Mouse (Mus musculus) liver, embryonic 13.5 days (tissue): ENCODE measurements around the gene Hist1h2bh. TPM values are rescaled to one million over a fixed set of nuclear protein-coding genes. Genes with fewer than 3 reads are reported as not detected.
"Not testable (repeated sequence)": the region's sequence is repeated elsewhere in the genome, so short reads cannot be mapped to it uniquely, and the experiment has no call there.

Experiments
- ATAC-seq: fragments of 200-750 bp; cut with Nextera tagmentation; 2 replicates; pipeline ENCODE4 v1.8.0; 2017; ENCODE audit warnings: low read depth, mild to moderate bottlenecking, moderate number of reproducible peaks, moderate library complexity
- DNase-seq: peaks from one replicate; pipeline ENCODE4 v3.0.0; 2022
- H3K27ac ChIP-seq: fragments of 300-500 bp; sonication (generic); 2 replicates; pipeline ENCODE4 v1.5.1; 2015; ENCODE audit warnings: moderate library complexity, mild to moderate bottlenecking, inconsistent platforms
- H3K27me3 ChIP-seq: fragments of 300-500 bp; sonication (generic); 2 replicates; pipeline ENCODE4 v1.6.1; 2015; ENCODE audit warnings: mild to moderate bottlenecking, inconsistent platforms
- H3K36me3 ChIP-seq: fragments of 300-500 bp; sonication (generic); 2 replicates; pipeline ENCODE4 v1.6.1; 2015; ENCODE audit warnings: mild to moderate bottlenecking, inconsistent platforms
- H3K4me1 ChIP-seq: fragments of 300-500 bp; sonication (generic); replicated peaks from 2 replicates; pipeline ENCODE4 v1.6.1; 2015; ENCODE audit warnings: inconsistent platforms
- H3K4me2 ChIP-seq: fragments of 300-500 bp; sonication (generic); 2 replicates; pipeline ENCODE4 v1.6.1; 2015; ENCODE audit warnings: inconsistent platforms, mild to moderate bottlenecking, moderate library complexity
- H3K4me3 ChIP-seq: fragments of 300-500 bp; sonication (generic); replicated peaks from 2 replicates; pipeline ENCODE4 v1.5.1; 2015; ENCODE audit warnings: mild to moderate bottlenecking, inconsistent platforms
- H3K9ac ChIP-seq: fragments of 300-500 bp; sonication (generic); 2 replicates; pipeline ENCODE4 v1.6.1; 2015; ENCODE audit warnings: mild to moderate bottlenecking, inconsistent platforms
- H3K9me3 ChIP-seq: fragments of 300-500 bp; sonication (generic); replicated peaks from 2 replicates; pipeline ENCODE4 v1.6.1; 2016; ENCODE audit warnings: inconsistent platforms
- WGBS: fragments of 180-500 bp; shearing (Covaris S2); methylation state at CpG from one replicate; pipeline ENCODE4 v1.1.7; 2015; ENCODE audit not compliant: insufficient replicate concordance; 5-methylcytosine and 5-hydroxymethylcytosine counted together
- polyA plus RNA-seq: library from polyadenylated mRNA; unstranded; fragments of >200 nt; fragmentation: Nextera tagmentation; extraction: Ambion mirVana; gene quantifications from 2 replicates; pipeline ENCODE4 v1.2.1, GENCODE M21; 2015

Hist1h2bh gene
- polyA plus RNA-seq, 1 experiment from 2014 or later, result 1.7 TPM

GRCm38 (mm10) chr13:23560699-23561098, 17.5 kb upstream of the Hist1h2bh start:
- WGBS, result 26% methylated on average over 2 of the region's 2 CpGs
- DNase-seq, ATAC-seq, H3K9me3 ChIP-seq, H3K27me3 ChIP-seq, H3K36me3 ChIP-seq: not testable (repeated sequence)
- Histone ChIP-seq H3K4me3 (peak overlapping the region; percentile 37), H3K9ac (peak overlapping the region; percentile 73), H3K27ac (peak overlapping the region; percentile 90), H3K4me2 (peak overlapping the region; percentile 64), H3K4me1 (peaks cover 53% of the 10 kb centered on the region)

- Histone ChIP-seq H3K4me3 (peak overlapping the region; percentile 66), H3K4me1 (peaks cover 50% of the 10 kb centered on the region), H3K9ac (peak overlapping the region; percentile 92), H3K27me3 (no peaks in the 10 kb centered on the region), H3K4me2 (peak overlapping the region; percentile 83), H3K36me3 (no peaks in the 10 kb centered on the region), H3K9me3 (no peaks in the 10 kb centered on the region), H3K27ac (peak overlapping the region; percentile 100)
- WGBS, result 56% methylated on average over 3 of the region's 3 CpGs
- DNase-seq (no peak), ATAC-seq (no peak)
Observed at GRCm38 (mm10) chr13:23556906-23557305, 13.7 kb upstream of the Hist1h2bh start.

- H3K4me3 ChIP-seq, result peak overlapping the region; percentile 66
- H3K4me1 ChIP-seq, result peaks cover 52% of the 10 kb centered on the region
- ATAC-seq (peak; percentile 54), DNase-seq (peak; percentile 80)
- H3K27ac ChIP-seq, result peak overlapping the region; percentile 100
- H3K27me3 ChIP-seq, result no peaks in the 10 kb centered on the region
- H3K9ac ChIP-seq, result peak overlapping the region; percentile 92
- H3K36me3 ChIP-seq, result no peaks in the 10 kb centered on the region
- no peaks in the 10 kb centered on the region for H3K9me3 ChIP-seq
- WGBS, result under 1% methylated on average over 18 of the region's 18 CpGs
- H3K4me2 ChIP-seq, result peak overlapping the region; percentile 83
Observed at GRCm38 (mm10) chr13:23555839-23556416, 12.7 kb upstream of the Hist1h2bh start.

GRCm38 (mm10) chr13:23554925-23555838, 12.0 kb upstream of the Hist1h2bh start:
- Histone ChIP-seq H3K27me3 (no peaks in the 10 kb centered on the region), H3K9me3 (no peaks in the 10 kb centered on the region)
- whole genome bisulfite sequencing, result under 1% methylated on average over 54 of the region's 54 CpGs

GRCm38 (mm10) chr13:23554393-23554792, 11.2 kb upstream of the Hist1h2bh start:
- H3K4me2 ChIP-seq, result peak overlapping the region; percentile 83
- peak overlapping the region; percentile 66 for H3K4me3 ChIP-seq
- H3K4me1 ChIP-seq, result peaks cover 56% of the 10 kb centered on the region
- no peak for ATAC-seq
- WGBS, result 19% methylated on average over 9 of the region's 9 CpGs
- no peak for DNase-seq
- no peaks in the 10 kb centered on the region for H3K36me3 ChIP-seq
- no peaks in the 10 kb centered on the region for H3K9me3 ChIP-seq
- H3K27me3 ChIP-seq, result no peaks in the 10 kb centered on the region
- H3K27ac ChIP-seq, result peak overlapping the region; percentile 100
- peak overlapping the region; percentile 92 for H3K9ac ChIP-seq

More at GRCm38 (mm10) chr13:23554925-23555838, 12.0 kb upstream of the Hist1h2bh start:
- peak; percentile 74 for ATAC-seq
- H3K4me3 ChIP-seq, result peak overlapping the region; percentile 66
- peak; percentile 90 for DNase-seq
- peak overlapping the region; percentile 83 for H3K4me2 ChIP-seq
- no peaks in the 10 kb centered on the region for H3K36me3 ChIP-seq
- peaks cover 51% of the 10 kb centered on the region for H3K4me1 ChIP-seq
- peak overlapping the region; percentile 100 for H3K27ac ChIP-seq
- peak overlapping the region; percentile 92 for H3K9ac ChIP-seq

GRCm38 (mm10) chr13:23552962-23553361, 9.8 kb upstream of the Hist1h2bh start, which contains the start of gene Hist1h1d:
TSS of gene Hist1h1d (plus strand) at chr13:23553262.
- Histone ChIP-seq H3K9ac (peak within 1 kb of the TSS; percentile 92), H3K4me1 (peaks cover 60% of the 10 kb centered on the region), H3K27me3 (no peaks in the 10 kb centered on the region), H3K9me3 (no peaks in the 10 kb centered on the region), H3K27ac (peak within 1 kb of the TSS; percentile 100), H3K4me2 (peak within 1 kb of the TSS; percentile 83), H3K4me3 (no peak within 1 kb of the TSS), H3K36me3 (no peaks in the 10 kb centered on the region)
- ATAC-seq (no peak), DNase-seq (no peak)

- Histone ChIP-seq H3K27ac (peak overlapping the region; percentile 98), H3K36me3 (no peaks in the 10 kb centered on the region), H3K4me2 (peak overlapping the region; percentile 71), H3K27me3 (no peaks in the 10 kb centered on the region), H3K9me3 (no peaks in the 10 kb centered on the region), H3K4me3 (peak overlapping the region; percentile 58; the same call in 1 of the 2 replicates), H3K4me1 (peaks cover 58% of the 10 kb centered on the region), H3K9ac (peak overlapping the region; percentile 81)
- DNase-seq (no peak), ATAC-seq (no peak)
- WGBS, result 34% methylated on average over 8 of the region's 8 CpGs
Observed at GRCm38 (mm10) chr13:23551931-23552914, 9.0 kb upstream of the Hist1h2bh start.

- DNase-seq (peak; percentile 93), ATAC-seq (peak; percentile 68)
- not testable (repeated sequence) for H3K9me3 ChIP-seq, H3K36me3 ChIP-seq, H3K27me3 ChIP-seq
- H3K4me3 ChIP-seq, result peak within 1 kb of the TSS; percentile 58
- H3K9ac ChIP-seq, result peak within 1 kb of the TSS; percentile 81
- WGBS, result under 1% methylated on average over 47 of the region's 47 CpGs
- peak within 1 kb of the TSS; percentile 98 for H3K27ac ChIP-seq
- peaks cover 56% of the 10 kb centered on the region for H3K4me1 ChIP-seq
- H3K4me2 ChIP-seq, result peak within 1 kb of the TSS; percentile 71
Observed at GRCm38 (mm10) chr13:23551146-23551834, 8.1 kb upstream of the Hist1h2bh start, which contains the start of gene Hist1h4f. TSS of gene Hist1h4f (minus strand) at chr13:23551648.

GRCm38 (mm10) chr13:23550761-23551145, 7.6 kb upstream of the Hist1h2bh start:
- Histone ChIP-seq H3K4me1 (peaks cover 57% of the 10 kb centered on the region), H3K27ac (peak overlapping the region; percentile 98)

GRCm38 (mm10) chr13:23546694-23547093, 3.5 kb upstream of the Hist1h2bh start:
- Histone ChIP-seq H3K36me3 (no peaks in the 10 kb centered on the region), H3K9me3 (no peaks in the 10 kb centered on the region), H3K27me3 (no peaks in the 10 kb centered on the region), H3K4me2 (peak overlapping the region; percentile 35; the same call in 1 of the 2 replicates), H3K27ac (peak overlapping the region; percentile 89), H3K4me3 (no peak overlapping the region), H3K4me1 (peaks cover 33% of the 10 kb centered on the region), H3K9ac (peak overlapping the region; percentile 48; the same call in 1 of the 2 replicates)
- DNase-seq, result no peak
- 65% methylated on average over 5 of the region's 5 CpGs for WGBS
- ATAC-seq, result no peak

More at GRCm38 (mm10) chr13:23550761-23551145, 7.6 kb upstream of the Hist1h2bh start:
- peak overlapping the region; percentile 58 for H3K4me3 ChIP-seq
- no peaks in the 10 kb centered on the region for H3K27me3 ChIP-seq
- WGBS, result under 1% methylated on average over 3 of the region's 3 CpGs
- no peaks in the 10 kb centered on the region for H3K36me3 ChIP-seq
- no peaks in the 10 kb centered on the region for H3K9me3 ChIP-seq
- ATAC-seq (peak; percentile 0), DNase-seq (no peak)
- H3K9ac ChIP-seq, result peak overlapping the region; percentile 81
- H3K4me2 ChIP-seq, result peak overlapping the region; percentile 71
